Mouse (Mus musculus) limb, embryonic 15.5 days (tissue): Measurements from ENCODE around the gene Mpg. TPM values are rescaled to one million over a fixed set of nuclear protein-coding genes. Genes with fewer than 3 reads are reported as not detected.

ENCODE experiments used
- ATAC-seq: fragments of 200-750 bp; cut with Nextera tagmentation; 2 replicates; pipeline ENCODE4 v1.8.0; 2017; ENCODE audit warnings: low read depth, moderate TSS enrichment; ENCODE audit not compliant: insufficient number of reproducible peaks, low FRiP score, low TSS enrichment
- H3K27ac ChIP-seq: fragments of 300-500 bp; sonication (generic); 2 replicates; pipeline ENCODE4 v1.5.1; 2015; ENCODE audit warnings: moderate library complexity, mild to moderate bottlenecking, inconsistent platforms
- H3K27me3 ChIP-seq: fragments of 300-500 bp; sonication (generic); 2 replicates; pipeline ENCODE4 v1.6.1; 2015; ENCODE audit warnings: inconsistent platforms
- H3K36me3 ChIP-seq: fragments of 300-500 bp; sonication (generic); 2 replicates; pipeline ENCODE4 v1.6.1; 2015; ENCODE audit warnings: inconsistent platforms
- H3K4me1 ChIP-seq: fragments of 300-500 bp; sonication (generic); 2 replicates; pipeline ENCODE4 v1.6.1; 2015; ENCODE audit warnings: inconsistent platforms
- H3K4me2 ChIP-seq: fragments of 300-500 bp; sonication (generic); 2 replicates; pipeline ENCODE4 v1.6.1; 2015; ENCODE audit warnings: mild to moderate bottlenecking, inconsistent platforms
- H3K4me3 ChIP-seq: fragments of 300-500 bp; sonication (generic); 2 replicates; pipeline ENCODE4 v1.5.1; 2015; ENCODE audit warnings: mild to moderate bottlenecking, inconsistent platforms
- H3K9ac ChIP-seq: fragments of 300-500 bp; sonication (generic); 2 replicates; pipeline ENCODE4 v1.6.1; 2015; ENCODE audit warnings: inconsistent platforms
- H3K9me3 ChIP-seq: fragments of 300-500 bp; sonication (generic); 2 replicates; pipeline ENCODE4 v1.6.1; 2016; ENCODE audit warnings: inconsistent platforms
- WGBS: fragments of 180-500 bp; shearing (Covaris S2); methylation state at CpG from one replicate; pipeline ENCODE4 v1.1.7; 2015; 5-methylcytosine and 5-hydroxymethylcytosine counted together
- polyA plus RNA-seq: library from polyadenylated mRNA; unstranded; fragments of >200 nt; fragmentation: Nextera tagmentation; extraction: Ambion mirVana; gene quantifications from 2 replicates; pipeline ENCODE4 v1.2.1, GENCODE M21; 2015

The Mpg gene
- polyA plus RNA-seq, 1 experiment from 2014 or later, result 39.4 TPM

GRCm38 (mm10) chr11:32210623-32211022, 15.7 kb upstream of the Mpg start:
- H3K4me2 ChIP-seq, result no peak overlapping the region
- WGBS, result 88% methylated on average over 9 of the region's 9 CpGs
- ATAC-seq, result no peak

GRCm38 (mm10) chr11:32215372-32216162, 10.7 kb upstream of the Mpg start:
- H3K4me1 ChIP-seq, result peaks cover 31% of the 10 kb centered on the region
- 93% methylated on average over 18 of the region's 18 CpGs for WGBS
- H3K4me3 ChIP-seq, result no peak overlapping the region
- H3K4me2 ChIP-seq, result no peak overlapping the region
- no peaks in the 10 kb centered on the region for H3K9me3 ChIP-seq
- no peak overlapping the region for H3K27ac ChIP-seq
- no peak overlapping the region for H3K9ac ChIP-seq
- peaks cover 59% of the 10 kb centered on the region for H3K36me3 ChIP-seq
- no peaks in the 10 kb centered on the region for H3K27me3 ChIP-seq
- ATAC-seq, result no peak

More at GRCm38 (mm10) chr11:32210623-32211022, 15.7 kb upstream of the Mpg start:
- Histone ChIP-seq H3K27ac (no peak overlapping the region), H3K9ac (no peak overlapping the region), H3K27me3 (no peaks in the 10 kb centered on the region), H3K9me3 (no peaks in the 10 kb centered on the region), H3K36me3 (peaks cover 87% of the 10 kb centered on the region), H3K4me3 (no peak overlapping the region), H3K4me1 (peaks cover 7% of the 10 kb centered on the region)

GRCm38 (mm10) chr11:32216851-32217250, 9.5 kb upstream of the Mpg start:
- Histone ChIP-seq H3K9me3 (no peaks in the 10 kb centered on the region), H3K4me1 (peaks cover 39% of the 10 kb centered on the region), H3K27me3 (no peaks in the 10 kb centered on the region), H3K36me3 (peaks cover 46% of the 10 kb centered on the region), H3K27ac (no peak overlapping the region), H3K4me2 (no peak overlapping the region), H3K4me3 (no peak overlapping the region), H3K9ac (no peak overlapping the region)
- 26% methylated on average over 8 of the region's 8 CpGs for WGBS
- no peak for ATAC-seq

- 51% methylated on average over 6 of the region's 6 CpGs for WGBS
- H3K27ac ChIP-seq, result peak overlapping the region; percentile 54
- H3K36me3 ChIP-seq, result peaks cover 29% of the 10 kb centered on the region
- ATAC-seq, result no peak
- H3K9me3 ChIP-seq, result no peaks in the 10 kb centered on the region
- no peak overlapping the region for H3K9ac ChIP-seq
- no peak overlapping the region for H3K4me2 ChIP-seq
- no peak overlapping the region for H3K4me3 ChIP-seq
- H3K4me1 ChIP-seq, result peaks cover 54% of the 10 kb centered on the region
- H3K27me3 ChIP-seq, result no peaks in the 10 kb centered on the region
These were observed 7.7 kb upstream of the Mpg start for GRCm38 (mm10) chr11:32218501-32219050.

- Histone ChIP-seq H3K4me1 (peaks cover 61% of the 10 kb centered on the region), H3K4me2 (no peak overlapping the region), H3K4me3 (no peak overlapping the region), H3K9me3 (no peaks in the 10 kb centered on the region), H3K9ac (no peak overlapping the region), H3K36me3 (peaks cover 22% of the 10 kb centered on the region), H3K27ac (no peak overlapping the region), H3K27me3 (no peaks in the 10 kb centered on the region)
- ATAC-seq, result no peak
- WGBS, result 90% methylated on average over 10 of the region's 10 CpGs
These were observed 7.0 kb upstream of the Mpg start for GRCm38 (mm10) chr11:32219287-32219686.

GRCm38 (mm10) chr11:32220607-32221224, 5.6 kb upstream of the Mpg start:
- peak overlapping the region; percentile 96 for H3K27ac ChIP-seq
- H3K4me2 ChIP-seq, result peak overlapping the region; percentile 70
- peaks cover 76% of the 10 kb centered on the region for H3K4me1 ChIP-seq
- no peaks in the 10 kb centered on the region for H3K9me3 ChIP-seq
- H3K9ac ChIP-seq, result peak overlapping the region; percentile 91
- peak; percentile 22 for ATAC-seq
- H3K36me3 ChIP-seq, result peaks cover 8% of the 10 kb centered on the region
- peak overlapping the region; percentile 87 for H3K4me3 ChIP-seq
- WGBS, result 32% methylated on average over 10 of the region's 10 CpGs
- H3K27me3 ChIP-seq, result no peaks in the 10 kb centered on the region

- peaks cover 82% of the 10 kb centered on the region for H3K4me1 ChIP-seq
These were observed 4.9 kb upstream of the Mpg start for GRCm38 (mm10) chr11:32221225-32221950.

GRCm38 (mm10) chr11:32221951-32222409, 4.3 kb upstream of the Mpg start, which contains the start of gene Rhbdf1:
Gene Rhbdf1, minus strand, starts transcription at chr11:32222300.
- peak within 1 kb of the TSS; percentile 91 for H3K9ac ChIP-seq
- ATAC-seq, result peak; percentile 52; the same call in 1 of the 2 replicates
- WGBS, result under 1% methylated on average over 67 of the region's 72 CpGs
- H3K4me1 ChIP-seq, result peaks cover 86% of the 10 kb centered on the region
- no peaks in the 10 kb centered on the region for H3K27me3 ChIP-seq
- peak within 1 kb of the TSS; percentile 70 for H3K4me2 ChIP-seq
- H3K9me3 ChIP-seq, result no peaks in the 10 kb centered on the region
- H3K27ac ChIP-seq, result peak within 1 kb of the TSS; percentile 96
- peak within 1 kb of the TSS; percentile 87 for H3K4me3 ChIP-seq
- H3K36me3 ChIP-seq, result no peaks in the 10 kb centered on the region

More at GRCm38 (mm10) chr11:32221225-32221950, 4.9 kb upstream of the Mpg start:
- H3K36me3 ChIP-seq, result peaks cover 2% of the 10 kb centered on the region; the same call in 1 of the 2 replicates
- no peaks in the 10 kb centered on the region for H3K9me3 ChIP-seq
- H3K4me3 ChIP-seq, result peak overlapping the region; percentile 87
- WGBS, result under 1% methylated on average over 46 of the region's 46 CpGs
- peak overlapping the region; percentile 70 for H3K4me2 ChIP-seq
- peak overlapping the region; percentile 91 for H3K9ac ChIP-seq
- peak overlapping the region; percentile 96 for H3K27ac ChIP-seq
- peak; percentile 52 for ATAC-seq
- H3K27me3 ChIP-seq, result no peaks in the 10 kb centered on the region

GRCm38 (mm10) chr11:32222570-32223194, 3.6 kb upstream of the Mpg start:
- Histone ChIP-seq H3K4me3 (peak overlapping the region; percentile 87), H3K4me1 (peaks cover 90% of the 10 kb centered on the region), H3K36me3 (no peaks in the 10 kb centered on the region), H3K27me3 (no peaks in the 10 kb centered on the region), H3K9me3 (no peaks in the 10 kb centered on the region), H3K4me2 (peak overlapping the region; percentile 70), H3K9ac (peak overlapping the region; percentile 91; the same call in 1 of the 2 replicates), H3K27ac (peak overlapping the region; percentile 96)
- 8% methylated on average over 21 of the region's 21 CpGs for WGBS
- ATAC-seq, result no peak

GRCm38 (mm10) chr11:32223297-32223967, 2.9 kb upstream of the Mpg start:
- Histone ChIP-seq H3K27me3 (no peaks in the 10 kb centered on the region), H3K36me3 (peaks cover 4% of the 10 kb centered on the region; the same call in 1 of the 2 replicates), H3K4me2 (no peak overlapping the region), H3K9ac (no peak overlapping the region), H3K4me1 (peaks cover 89% of the 10 kb centered on the region), H3K27ac (peak overlapping the region; percentile 94), H3K4me3 (no peak overlapping the region), H3K9me3 (no peaks in the 10 kb centered on the region)
- no peak for ATAC-seq
- 74% methylated on average over 4 of the region's 4 CpGs for WGBS
